Mouse (Mus musculus) stomach, postnatal 0 days (tissue): ENCODE data around the gene Zfp119b.

Experiments
- CTCF ChIP-seq: IDR thresholded peaks from 2 replicates; pipeline ENCODE4 v1.5.1; 2016; ENCODE audit warnings: antibody characterized with exemption, low read depth, mild to moderate bottlenecking, moderate library complexity
- EP300 ChIP-seq: optimal IDR thresholded peaks from 2 replicates; pipeline ENCODE3; 2016; ENCODE audit warnings: antibody characterized with exemption

- TF ChIP-seq CTCF (peak; percentile 52), EP300 (no peak)
Observed at GRCm38 (mm10) chr17:55931553-55932502, 17.5 kb downstream of the Zfp119b start.
